Mouse (Mus musculus) intestine, embryonic 15.5 days (tissue): ENCODE measurements around the gene Prss48. TPM values are rescaled to one million over a fixed set of nuclear protein-coding genes. Genes with fewer than 3 reads are reported as not detected.
A peak's percentile ranks its signal among the peaks of the same experiment; 100 is the strongest.
"Not testable (repeated sequence)": the region's sequence is repeated elsewhere in the genome, so short reads cannot be mapped to it uniquely, and the experiment has no call there.

Experiments
- ATAC-seq: fragments of 200-750 bp; cut with Nextera tagmentation; 2 replicates; pipeline ENCODE4 v1.8.0; 2017; ENCODE audit warnings: moderate TSS enrichment, moderate library complexity
- H3K27ac ChIP-seq: fragments of 300-500 bp; sonication (generic); 2 replicates; pipeline ENCODE4 v1.5.1; 2015; ENCODE audit warnings: mild to moderate bottlenecking, inconsistent platforms
- H3K27me3 ChIP-seq: fragments of 300-500 bp; sonication (generic); replicated peaks from 2 replicates; pipeline ENCODE4 v1.6.1; 2015; ENCODE audit warnings: inconsistent platforms
- H3K36me3 ChIP-seq: fragments of 300-500 bp; sonication (generic); 2 replicates; pipeline ENCODE4 v1.6.1; 2015; ENCODE audit warnings: inconsistent platforms
- H3K4me1 ChIP-seq: fragments of 300-500 bp; sonication (generic); replicated peaks from 2 replicates; pipeline ENCODE4 v1.6.1; 2015; ENCODE audit warnings: inconsistent platforms
- H3K4me2 ChIP-seq: fragments of 300-500 bp; sonication (generic); replicated peaks from 2 replicates; pipeline ENCODE4 v1.6.1; 2015; ENCODE audit warnings: mild to moderate bottlenecking, inconsistent platforms
- H3K4me3 ChIP-seq: fragments of 300-500 bp; sonication (generic); replicated peaks from 2 replicates; pipeline ENCODE4 v1.5.1; 2015; ENCODE audit warnings: inconsistent platforms
- H3K9ac ChIP-seq: fragments of 300-500 bp; sonication (generic); 2 replicates; pipeline ENCODE4 v1.6.1; 2015; ENCODE audit warnings: inconsistent platforms
- H3K9me3 ChIP-seq: fragments of 300-500 bp; sonication (generic); 2 replicates; pipeline ENCODE4 v1.6.1; 2016; ENCODE audit warnings: inconsistent platforms
- WGBS: fragments of 180-500 bp; shearing (Covaris S2); methylation state at CpG from one replicate; pipeline ENCODE4 v1.1.7; 2015; 5-methylcytosine and 5-hydroxymethylcytosine counted together
- polyA plus RNA-seq: library from polyadenylated mRNA; unstranded; fragments of >200 nt; fragmentation: Nextera tagmentation; extraction: Ambion mirVana; gene quantifications from 2 replicates; pipeline ENCODE4 v1.2.1, GENCODE M21; 2015

Gene Prss48
- polyA plus RNA-seq, 1 experiment from 2014 or later = 0.15 TPM

DNA sequence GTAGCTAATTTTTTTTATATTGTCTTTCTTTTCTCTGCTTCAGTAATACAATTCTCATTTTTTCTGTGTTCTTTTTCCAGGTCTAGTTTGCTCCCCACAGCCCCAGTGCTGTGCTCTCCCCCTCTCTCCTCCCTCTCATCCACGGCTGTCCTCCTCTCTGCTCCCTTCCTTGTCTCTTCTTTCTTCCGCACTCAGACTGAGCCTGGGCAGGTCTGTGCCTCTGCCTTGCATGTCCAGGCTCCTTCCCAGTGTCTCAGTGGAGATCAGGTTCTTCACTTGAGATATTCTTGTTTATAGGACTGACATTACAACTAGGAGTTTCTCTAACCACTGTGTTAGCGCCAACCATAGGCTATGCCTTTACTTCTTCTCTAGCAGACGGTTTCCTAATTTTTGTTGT, 7.6 kb downstream of the Prss48 start:
- no peaks in the 10 kb centered on the region for H3K9me3 ChIP-seq
- H3K4me3 ChIP-seq = no peak overlapping the region
- WGBS = 72% methylated on average over 4 of the region's 4 CpGs
- no peaks in the 10 kb centered on the region for H3K36me3 ChIP-seq
- no peak overlapping the region for H3K27ac ChIP-seq
- peaks cover 11% of the 10 kb centered on the region for H3K4me1 ChIP-seq
- no peak overlapping the region for H3K4me2 ChIP-seq
- no peak for ATAC-seq
- no peak overlapping the region for H3K9ac ChIP-seq
- no peaks in the 10 kb centered on the region for H3K27me3 ChIP-seq

GRCm38 (mm10) chr3:85993744-85994143, 8.5 kb downstream of the Prss48 start:
- Histone ChIP-seq H3K4me2 (no peak overlapping the region), H3K4me1 (peaks cover 11% of the 10 kb centered on the region), H3K36me3 (no peaks in the 10 kb centered on the region), H3K27ac (no peak overlapping the region), H3K27me3 (no peaks in the 10 kb centered on the region), H3K9me3 (no peaks in the 10 kb centered on the region), H3K4me3 (no peak overlapping the region), H3K9ac (no peak overlapping the region)
- 0 out of 2 replicates have a peak, but pooled peaks have one; percentile 27 for ATAC-seq
- 65% methylated on average over 11 of the region's 11 CpGs for WGBS

DNA sequence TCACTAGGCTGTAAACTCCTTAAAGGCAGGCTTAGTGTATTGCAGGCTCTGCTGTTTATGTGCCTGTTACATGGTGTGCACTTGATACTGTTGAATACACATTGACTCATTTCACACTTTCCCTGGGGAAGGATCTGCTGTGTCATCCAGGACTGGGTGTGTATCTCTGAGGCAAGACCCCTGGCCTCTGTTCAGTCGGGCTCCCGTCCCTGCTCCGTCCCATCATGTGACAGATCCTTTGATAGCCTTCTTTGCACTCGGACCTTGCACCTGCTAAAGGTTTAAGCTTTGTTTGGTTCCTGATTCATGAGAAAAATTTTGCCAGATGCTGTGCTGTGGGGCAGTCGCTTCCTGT, 10.5 kb downstream of the Prss48 start:
- Histone ChIP-seq H3K9me3 (no peaks in the 10 kb centered on the region), H3K4me1 (peaks cover 11% of the 10 kb centered on the region), H3K9ac (no peak overlapping the region), H3K27ac (no peak overlapping the region), H3K4me2 (no peak overlapping the region), H3K27me3 (no peaks in the 10 kb centered on the region), H3K36me3 (no peaks in the 10 kb centered on the region), H3K4me3 (no peak overlapping the region)
- ATAC-seq = peak; percentile 88
- 46% methylated on average over 5 of the region's 5 CpGs for WGBS

DNA sequence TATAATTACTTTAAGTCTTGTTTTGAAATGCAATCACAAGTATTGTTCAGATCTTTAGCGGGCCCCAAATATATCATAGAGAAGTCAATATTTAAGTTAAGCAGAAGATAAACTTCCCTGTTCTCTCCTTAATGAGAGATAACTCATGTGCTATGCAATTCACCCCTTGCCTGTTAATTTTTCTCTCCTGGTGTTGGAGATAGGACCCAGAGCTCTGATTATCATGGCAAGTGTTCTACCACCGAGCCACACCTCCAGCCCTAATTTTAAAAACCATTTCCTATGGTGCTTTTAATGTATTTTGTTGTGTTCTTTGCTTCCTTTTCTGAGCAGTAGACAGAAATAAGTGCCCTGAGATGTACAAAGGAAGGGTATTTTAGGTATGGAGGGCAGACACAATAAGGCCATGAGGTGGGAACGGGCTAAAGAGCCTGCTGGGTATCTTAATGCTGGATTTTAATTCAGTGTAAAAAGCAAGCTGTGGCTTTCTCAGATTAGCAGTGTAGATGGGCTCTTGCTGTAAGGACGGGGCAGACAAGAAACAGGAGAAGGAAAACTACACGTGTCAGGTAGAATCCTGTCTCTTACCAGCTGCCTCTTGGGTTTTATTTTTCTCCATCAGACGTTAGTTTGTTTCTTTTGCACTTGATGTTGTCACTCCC, 11.0 kb downstream of the Prss48 start:
- 61% methylated on average over 6 of the region's 6 CpGs for WGBS

GRCm38 (mm10) chr3:85987225-85987624, 15.1 kb downstream of the Prss48 start:
- no peak overlapping the region for H3K9ac ChIP-seq
- H3K4me1 ChIP-seq = peaks cover 13% of the 10 kb centered on the region
- H3K4me2 ChIP-seq = no peak overlapping the region
- ATAC-seq = no peak
- 91% methylated on average over 2 of the region's 2 CpGs for WGBS
- no peak overlapping the region for H3K4me3 ChIP-seq
- no peaks in the 10 kb centered on the region for H3K36me3 ChIP-seq
- H3K27me3 ChIP-seq = no peaks in the 10 kb centered on the region
- H3K9me3 ChIP-seq = no peaks in the 10 kb centered on the region
- H3K27ac ChIP-seq = no peak overlapping the region

More for the DNA sequence above, 11.0 kb downstream of the Prss48 start:
- ATAC-seq = no peak
- Histone ChIP-seq H3K4me2 (no peak overlapping the region), H3K4me3 (no peak overlapping the region), H3K27me3 (no peaks in the 10 kb centered on the region), H3K4me1 (peaks cover 11% of the 10 kb centered on the region), H3K36me3 (no peaks in the 10 kb centered on the region), H3K27ac (no peak overlapping the region), H3K9me3 (no peaks in the 10 kb centered on the region), H3K9ac (no peak overlapping the region)

- Histone ChIP-seq H3K9ac (no peak overlapping the region), H3K4me2 (no peak overlapping the region), H3K9me3 (no peaks in the 10 kb centered on the region), H3K36me3 (0 out of 2 replicates have a peak, but pooled peaks cover 4% of the 10 kb centered on the region), H3K27me3 (no peaks in the 10 kb centered on the region), H3K27ac (no peak overlapping the region), H3K4me1 (0 out of 2 replicates have a peak, but pooled peaks cover 6% of the 10 kb centered on the region), H3K4me3 (no peak overlapping the region)
- ATAC-seq = peak; percentile 69
- WGBS = 76% methylated on average over 6 of the region's 6 CpGs
Observed at GRCm38 (mm10) chr3:85984537-85984936, 17.8 kb downstream of the Prss48 start.

DNA sequence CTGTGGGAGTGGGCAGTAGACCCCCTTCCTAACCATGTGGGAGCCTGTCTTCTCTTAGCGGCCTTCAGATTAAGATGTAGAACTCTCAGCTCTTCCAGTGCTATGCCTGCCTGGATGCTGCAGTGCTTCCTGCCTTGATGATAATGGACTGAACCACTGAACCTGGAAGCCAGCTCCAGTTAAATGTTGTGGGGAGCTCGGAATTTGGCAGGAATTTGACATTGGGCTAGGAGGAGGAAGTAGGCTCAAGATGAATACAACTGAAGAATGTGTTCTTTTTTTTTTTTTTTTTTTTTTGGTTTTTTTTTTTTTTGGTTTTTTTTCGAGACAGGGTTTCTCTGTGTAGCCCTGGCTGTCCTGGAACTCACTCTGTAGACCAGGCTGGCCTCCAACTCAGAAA, 20.5 kb downstream of the Prss48 start:
- not testable (repeated sequence) for H3K4me3 ChIP-seq, H3K36me3 ChIP-seq, ATAC-seq, H3K9ac ChIP-seq, H3K27me3 ChIP-seq, H3K4me2 ChIP-seq, H3K9me3 ChIP-seq, H3K27ac ChIP-seq
- peaks cover 18% of the 10 kb centered on the region; the same call in 1 of the 2 replicates for H3K4me1 ChIP-seq
- 86% methylated on average over 2 of the region's 3 CpGs for WGBS

GRCm38 (mm10) chr3:85980036-85980435, 22.3 kb downstream of the Prss48 start:
- Histone ChIP-seq H3K4me1 (peaks cover 18% of the 10 kb centered on the region; the same call in 1 of the 2 replicates), H3K27ac (no peak overlapping the region), H3K9me3 (no peaks in the 10 kb centered on the region), H3K4me2 (no peak overlapping the region), H3K4me3 (no peak overlapping the region), H3K36me3 (0 out of 2 replicates have a peak, but pooled peaks cover 4% of the 10 kb centered on the region), H3K27me3 (no peaks in the 10 kb centered on the region), H3K9ac (no peak overlapping the region)
- 89% methylated on average over 4 of the region's 4 CpGs for WGBS
- ATAC-seq = no peak

- H3K4me3 ChIP-seq = no peak overlapping the region
- no peaks in the 10 kb centered on the region for H3K27me3 ChIP-seq
- no peak overlapping the region for H3K9ac ChIP-seq
- H3K4me2 ChIP-seq = no peak overlapping the region
- no peak for ATAC-seq
- peaks cover 25% of the 10 kb centered on the region; the same call in 1 of the 2 replicates for H3K4me1 ChIP-seq
- H3K27ac ChIP-seq = no peak overlapping the region
- no peaks in the 10 kb centered on the region for H3K9me3 ChIP-seq
- no peaks in the 10 kb centered on the region for H3K36me3 ChIP-seq
- 80% methylated on average over 4 of the region's 4 CpGs for whole genome bisulfite sequencing
Observed at GRCm38 (mm10) chr3:85974451-85974850, 27.8 kb downstream of the Prss48 start.

DNA sequence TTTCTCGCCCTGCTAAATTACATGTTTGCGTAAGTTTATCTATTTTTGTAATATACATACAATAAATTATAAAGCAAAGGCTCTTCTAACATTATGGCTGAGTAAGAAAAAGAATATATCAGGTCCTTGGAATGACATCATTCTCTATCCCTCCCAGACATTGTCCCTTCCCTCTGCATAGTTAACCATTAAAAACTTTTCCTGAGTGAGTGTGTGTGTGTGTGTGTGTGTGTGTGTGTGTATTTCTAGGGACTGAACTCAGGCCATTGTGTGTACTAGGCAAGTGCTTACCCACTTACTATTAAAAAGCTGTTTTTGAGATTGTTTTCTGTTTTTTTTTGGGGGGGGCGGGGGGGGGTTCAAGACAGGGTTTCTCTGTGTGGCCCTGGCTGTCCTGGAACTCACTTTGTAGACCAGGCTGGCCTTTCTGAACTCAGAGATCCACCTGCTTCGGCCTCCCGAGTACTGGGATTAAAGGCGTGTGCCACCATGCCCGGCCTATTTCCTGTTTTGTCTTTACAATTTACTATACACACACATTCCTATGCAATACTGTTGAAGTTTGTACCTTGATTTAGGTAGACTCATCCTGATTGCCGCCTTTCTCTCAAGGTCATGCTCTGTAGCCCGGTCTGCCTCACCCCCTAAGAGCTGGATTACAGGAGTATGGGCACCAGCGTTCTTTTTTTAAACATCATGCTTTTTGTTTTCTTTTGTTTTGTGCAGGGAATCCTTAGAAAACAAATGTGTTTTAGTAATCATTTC, 28.7 kb downstream of the Prss48 start:
- 67% methylated on average over 10 of the region's 10 CpGs for WGBS
- Histone ChIP-seq H3K9ac (no peak overlapping the region), H3K27ac (0 out of 2 replicates have a peak overlapping the region, but pooled peaks have one; percentile 24), H3K36me3 (no peaks in the 10 kb centered on the region), H3K4me1 (peaks cover 21% of the 10 kb centered on the region; the same call in 1 of the 2 replicates), H3K4me3 (no peak overlapping the region), H3K9me3 (no peaks in the 10 kb centered on the region), H3K27me3 (no peaks in the 10 kb centered on the region), H3K4me2 (peak overlapping the region; percentile 69)
- 0 out of 2 replicates have a peak, but pooled peaks have one; percentile 4 for ATAC-seq

DNA sequence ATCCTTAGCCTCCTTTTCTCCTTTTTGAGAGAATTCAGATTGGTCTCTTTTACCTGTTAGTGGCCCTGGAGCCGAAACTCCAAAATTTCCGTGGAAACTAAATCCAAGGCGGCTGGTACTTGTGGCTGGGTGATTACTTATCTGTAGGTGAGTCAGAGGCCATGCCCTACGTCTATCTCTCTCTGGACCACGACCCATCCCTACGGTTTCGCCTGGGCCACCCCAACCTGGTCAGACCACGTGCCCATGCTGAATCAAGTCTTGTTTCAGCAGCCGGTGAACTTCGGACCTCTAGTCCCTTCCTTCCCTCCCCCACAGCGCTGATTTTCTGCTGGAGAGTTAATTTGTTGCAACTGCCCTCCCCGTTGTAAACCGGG, 30.7 kb downstream of the Prss48 start:
- peak overlapping the region; percentile 96 for H3K27ac ChIP-seq
- 1% methylated on average over 13 of the region's 13 CpGs for WGBS
- no peaks in the 10 kb centered on the region for H3K27me3 ChIP-seq
- peak overlapping the region; percentile 93 for H3K9ac ChIP-seq
- no peaks in the 10 kb centered on the region for H3K36me3 ChIP-seq
- peak; percentile 83 for ATAC-seq
- peak overlapping the region; percentile 69 for H3K4me2 ChIP-seq
- H3K4me3 ChIP-seq = peak overlapping the region; percentile 75
- H3K9me3 ChIP-seq = no peaks in the 10 kb centered on the region
- H3K4me1 ChIP-seq = peaks cover 13% of the 10 kb centered on the region; the same call in 1 of the 2 replicates

DNA sequence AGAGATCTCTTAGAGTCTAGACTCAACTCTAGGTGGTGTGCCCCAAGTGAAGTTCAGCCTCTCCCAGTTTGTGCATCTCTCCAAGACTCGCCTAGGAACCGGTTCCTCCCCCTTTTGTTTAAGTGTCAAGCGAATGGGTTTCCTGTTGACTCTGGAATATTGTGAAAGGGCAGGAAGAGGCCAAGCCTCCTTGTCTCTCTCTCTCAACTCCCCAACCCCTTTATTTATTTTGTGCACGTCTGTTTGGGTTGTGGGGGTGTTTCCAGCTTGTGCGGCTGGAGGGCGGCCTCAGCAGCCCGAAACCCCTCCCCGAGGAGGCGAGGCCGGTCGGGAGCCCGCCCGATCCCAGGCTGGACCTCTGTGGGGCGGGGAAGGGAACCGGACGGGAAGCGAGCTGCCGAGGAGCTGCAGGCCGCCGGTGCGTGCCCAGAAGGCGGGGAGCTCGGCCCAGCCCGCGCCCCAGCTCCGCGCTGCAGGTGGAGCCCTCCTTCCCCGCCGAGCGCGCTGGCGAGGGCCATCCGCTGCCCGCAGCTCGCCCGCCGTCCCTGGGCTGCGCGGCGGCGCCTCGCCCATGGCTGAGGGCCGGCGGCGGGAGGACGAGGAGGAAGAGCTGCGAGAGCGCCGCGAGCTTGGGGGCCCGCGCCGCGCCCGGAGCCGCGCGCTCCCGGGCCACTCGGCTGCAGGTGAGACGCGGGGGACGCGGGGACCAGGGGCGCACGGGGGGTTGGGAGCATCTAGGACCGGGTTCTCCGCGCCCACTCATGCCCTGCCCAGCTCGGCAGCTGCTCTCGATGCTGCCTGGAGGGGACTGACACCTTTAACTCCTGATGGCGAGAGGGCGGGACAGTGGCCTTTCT, 31.3 kb downstream of the Prss48 start, which contains the start of gene Sh3d19:
Sh3d19 (plus strand) TSS at position 368 of the 857 bp plus-strand sequence.
- H3K4me1 ChIP-seq = peaks cover 13% of the 10 kb centered on the region; the same call in 1 of the 2 replicates
- H3K27ac ChIP-seq = peak within 1 kb of the TSS; percentile 96
- H3K4me2 ChIP-seq = peak within 1 kb of the TSS; percentile 69
- no peaks in the 10 kb centered on the region for H3K36me3 ChIP-seq
- peak within 1 kb of the TSS; percentile 93 for H3K9ac ChIP-seq
- ATAC-seq = peak; percentile 94
- H3K27me3 ChIP-seq = no peaks in the 10 kb centered on the region
- H3K4me3 ChIP-seq = peak within 1 kb of the TSS; percentile 75
- H3K9me3 ChIP-seq = no peaks in the 10 kb centered on the region
- under 1% methylated on average over 51 of the region's 73 CpGs for WGBS
